Mouse (Mus musculus) inflammation-experienced regulatory T-cells, adult 6 months (primary cell): ENCODE data around the gene Pip4k2a. TPM values are rescaled to one million over a fixed set of nuclear protein-coding genes. Genes with fewer than 3 reads are reported as not detected.

Experiments
- ATAC-seq: one replicate; pipeline ENCODE4 v1.8.0; 2017
- polyA plus RNA-seq, 3 experiments: library from polyadenylated mRNA; unstranded; fragments of 100-300 nt; shearing (Covaris generic); gene quantifications; one replicate each; pipeline ENCODE4 v1.2.1; 2017

Pip4k2a gene
- polyA plus RNA-seq, 3 experiments from 2014 or later = 16.7 to 23.5 (median 18.4) TPM

DNA sequence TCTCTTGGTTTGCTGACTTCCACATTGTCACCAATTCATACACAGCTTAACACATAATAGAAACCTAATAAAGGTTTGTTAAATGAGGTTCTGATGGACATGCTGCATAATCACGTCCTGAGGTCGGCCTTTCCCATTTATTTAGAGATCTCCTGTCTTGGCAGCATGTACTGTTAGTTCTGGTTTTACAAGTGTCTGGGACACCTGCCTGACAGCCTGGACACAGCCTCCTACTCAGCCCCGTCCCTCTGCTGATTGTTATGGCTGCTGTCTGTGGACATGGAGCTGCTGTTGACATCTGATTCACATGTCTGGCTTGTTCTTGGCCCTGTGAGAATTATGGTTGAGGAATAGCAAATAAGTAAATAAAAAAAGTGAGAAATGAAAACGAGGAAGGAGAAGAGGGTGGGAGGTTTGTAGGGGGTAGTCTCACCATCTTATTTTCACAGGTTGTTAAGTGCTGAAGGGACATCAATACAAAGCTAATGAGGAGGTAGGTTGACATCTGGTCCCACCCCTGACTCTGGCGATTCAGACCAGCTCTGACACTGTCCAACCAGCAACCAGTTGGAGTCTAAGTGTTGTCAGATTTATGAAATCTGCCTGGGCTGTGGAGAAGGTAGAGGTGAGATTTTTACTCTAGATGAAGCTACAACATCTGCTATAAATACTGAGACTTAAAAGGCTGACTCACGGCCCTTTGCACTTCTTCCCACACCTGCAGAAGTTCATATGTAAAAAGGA is 166.7 kb downstream of the Pip4k2a start:
- ATAC-seq = no peak

GRCm38 (mm10) chr2:18822711-18823110 is 175.2 kb downstream of the Pip4k2a start:
- ATAC-seq = no peak

DNA sequence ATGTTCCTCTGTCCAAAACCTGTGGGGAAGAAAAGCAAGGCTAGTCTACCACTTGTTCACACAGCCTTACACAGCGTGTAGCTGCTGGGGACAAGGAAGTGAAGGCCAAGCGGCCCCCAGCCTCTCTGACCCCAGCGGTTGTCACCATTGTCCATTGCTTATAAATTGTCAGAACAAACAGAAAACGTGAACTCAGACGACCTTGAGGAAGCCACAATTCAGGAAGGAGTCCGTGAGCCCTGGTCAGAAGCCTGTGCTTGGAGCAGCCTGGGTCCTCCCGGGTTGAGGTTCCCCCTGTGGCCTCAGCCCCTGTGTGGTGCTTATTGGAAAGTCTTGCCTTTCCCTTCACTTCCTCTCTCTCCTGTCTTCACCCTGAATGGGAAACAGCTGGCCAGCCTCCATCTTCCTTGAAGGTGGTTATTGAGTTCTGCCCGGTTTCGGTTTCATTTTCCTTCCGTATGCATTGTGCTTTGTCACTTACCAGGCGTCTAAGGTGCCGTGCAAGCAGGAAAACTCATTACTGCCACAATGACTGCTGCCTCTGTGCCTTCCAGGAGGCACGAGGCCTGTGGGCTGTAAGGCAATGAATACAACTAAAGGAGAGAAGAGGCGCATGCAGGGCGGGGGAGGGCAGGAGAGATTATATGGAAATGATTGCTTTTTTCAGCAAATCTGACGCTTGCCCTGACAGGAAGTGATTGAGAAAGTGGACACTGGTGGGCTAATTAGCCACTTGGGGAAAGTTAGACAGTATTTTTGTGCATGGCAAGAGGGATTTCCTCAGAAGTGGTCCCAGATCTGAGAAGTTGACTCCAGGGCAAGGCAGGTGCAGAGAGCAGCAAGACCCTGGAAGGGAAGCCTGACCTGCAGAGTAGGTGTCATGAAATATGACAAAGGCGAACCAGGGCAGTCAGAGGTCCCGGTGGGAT is 176.2 kb downstream of the Pip4k2a start:
- ATAC-seq = peak; percentile 99

DNA sequence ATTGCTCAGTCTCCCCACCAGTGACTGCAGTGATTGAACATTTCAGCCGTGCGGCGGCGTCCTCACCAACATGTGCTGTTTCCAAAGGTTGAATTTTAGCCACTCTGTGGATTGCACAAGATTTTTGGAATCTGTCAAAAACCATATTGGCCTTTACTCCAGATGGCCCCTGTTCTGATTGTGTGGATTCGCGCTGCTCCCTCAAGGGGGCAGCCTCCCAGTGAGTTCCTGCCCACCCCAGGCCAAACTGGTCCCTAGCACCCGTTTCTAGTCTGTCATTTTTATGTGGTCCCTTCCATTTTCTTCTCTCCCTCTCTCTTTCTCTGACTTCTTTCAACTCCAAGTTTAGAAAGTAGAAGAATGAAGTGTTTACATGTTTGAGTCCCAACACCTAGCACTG is 178.4 kb downstream of the Pip4k2a start:
- no peak for ATAC-seq

- no peak for ATAC-seq
Measured at GRCm38 (mm10) chr2:18816036-18816435, 181.9 kb downstream of the Pip4k2a start.

GRCm38 (mm10) chr2:18815336-18815965 is 182.5 kb downstream of the Pip4k2a start:
- ATAC-seq = no peak

DNA sequence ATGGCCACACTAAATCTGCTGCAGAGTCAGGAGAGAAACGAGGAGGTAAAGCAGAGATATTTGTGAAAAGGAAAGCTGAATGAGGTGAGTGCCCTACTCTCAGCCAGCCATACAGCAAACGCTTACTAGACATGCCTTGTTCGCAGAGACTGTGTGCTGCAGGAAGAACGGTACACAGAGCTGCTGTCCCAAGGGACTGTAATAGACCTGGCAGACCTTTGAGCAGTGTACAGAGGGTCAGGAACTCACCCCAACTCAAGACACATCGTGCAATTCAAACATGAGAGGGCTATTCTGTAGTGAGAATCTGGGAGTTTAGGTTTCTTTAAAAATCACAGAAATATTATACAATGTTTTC is 183.5 kb downstream of the Pip4k2a start:
- ATAC-seq = no peak

GRCm38 (mm10) chr2:18813683-18814446 is 184.1 kb downstream of the Pip4k2a start:
- no peak for ATAC-seq

GRCm38 (mm10) chr2:18807961-18808360 is 190.0 kb downstream of the Pip4k2a start:
- ATAC-seq = no peak

- no peak for ATAC-seq
Measured at GRCm38 (mm10) chr2:18801281-18801862, 196.6 kb downstream of the Pip4k2a start.

GRCm38 (mm10) chr2:18800646-18801251 is 197.2 kb downstream of the Pip4k2a start:
- no peak for ATAC-seq

- peak; percentile 75 for ATAC-seq
Measured at GRCm38 (mm10) chr2:18799966-18800645, 197.8 kb downstream of the Pip4k2a start.

GRCm38 (mm10) chr2:18799265-18799965 is 198.5 kb downstream of the Pip4k2a start:
- peak; percentile 25 for ATAC-seq

DNA sequence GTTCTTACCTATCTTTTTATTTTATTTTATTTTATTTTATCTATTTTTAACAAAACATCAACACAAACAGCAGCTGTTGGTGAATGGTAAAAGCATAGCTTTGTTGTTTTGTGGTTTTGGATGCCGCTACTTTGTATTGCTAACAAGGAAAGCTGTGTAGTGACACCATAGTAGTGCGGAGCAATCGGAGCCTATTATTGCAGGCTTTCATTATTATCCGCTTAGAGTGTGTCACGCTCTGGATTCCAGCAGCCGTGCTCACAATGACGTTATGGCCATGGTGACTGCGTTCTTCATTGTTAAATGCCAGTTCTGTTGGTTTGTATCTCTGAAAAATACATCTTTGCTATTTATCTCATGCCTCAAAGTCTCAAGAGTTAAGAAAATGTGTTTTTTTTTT is 200.2 kb downstream of the Pip4k2a start:
- no peak for ATAC-seq

DNA sequence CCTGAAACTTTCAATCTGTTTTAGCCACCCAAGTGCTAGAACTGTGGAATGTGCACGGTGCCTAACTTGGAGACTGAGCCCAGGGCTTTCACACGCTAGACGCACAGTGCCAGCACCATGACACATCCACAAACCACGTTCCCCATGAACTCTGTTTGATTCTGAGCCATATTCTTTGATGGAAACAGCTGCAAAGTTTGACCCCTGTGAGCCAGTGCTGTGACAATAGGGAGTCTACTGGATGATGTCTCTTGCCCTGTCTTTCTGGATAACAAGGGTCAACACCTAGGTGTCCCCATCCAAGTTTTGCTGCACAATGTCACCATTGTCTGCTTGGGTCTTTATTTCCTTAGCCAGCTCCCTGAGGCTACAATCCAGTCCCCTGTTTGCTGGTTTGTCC is 203.7 kb downstream of the Pip4k2a start:
- ATAC-seq = no peak

Other genes starting within 250 kb of the Pip4k2a start
- gene 4930426L09Rik, start 217 bp upstream of the Pip4k2a start, polyA plus RNA-seq = under 1 TPM; 0.33 to 0.99 (median 0.41) TPM
- 1 to 10 TPM; 2.9 to 4.2 (median 4.1) TPM for gene Armc3, start 201.2 kb upstream of the Pip4k2a start, polyA plus RNA-seq